Mouse (Mus musculus): ENCODE measurements around the gene Hoxa11. TPM values are rescaled to one million over a fixed set of nuclear protein-coding genes. Genes with fewer than 3 reads are reported as not detected.

The Hoxa11 gene
- polyA plus RNA-seq, 3 experiments from 2014 or later = not detected

DNA sequence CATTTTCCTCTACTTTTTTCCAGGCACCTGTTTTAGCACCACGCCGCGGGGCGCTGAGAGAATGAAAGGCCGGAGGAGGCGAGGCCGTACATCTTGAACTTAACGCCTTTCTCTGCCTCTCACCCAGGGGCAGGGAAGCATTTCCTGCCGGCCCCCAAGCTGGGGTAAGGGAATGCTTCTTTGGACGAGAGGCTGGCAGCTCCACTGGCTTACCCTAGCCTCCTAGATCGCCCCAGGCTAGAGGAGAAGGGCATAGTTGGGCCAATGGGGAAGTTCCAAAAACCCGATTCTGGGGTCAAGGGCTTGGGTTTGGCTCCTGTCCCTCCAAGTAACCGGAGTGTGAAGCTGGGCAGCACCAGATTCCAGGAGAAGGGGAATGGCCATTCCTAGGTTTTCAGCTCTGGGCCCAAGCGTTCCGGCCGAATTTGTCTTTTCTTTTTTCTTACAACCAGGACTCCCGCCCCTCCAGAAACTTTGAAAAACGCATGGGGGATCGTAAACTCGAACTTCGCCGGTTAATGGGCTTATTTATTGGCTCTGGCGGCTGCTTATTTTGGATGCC, 12.5 kb downstream of the Hoxa11 start:
- no peak for ATAC-seq

DNA sequence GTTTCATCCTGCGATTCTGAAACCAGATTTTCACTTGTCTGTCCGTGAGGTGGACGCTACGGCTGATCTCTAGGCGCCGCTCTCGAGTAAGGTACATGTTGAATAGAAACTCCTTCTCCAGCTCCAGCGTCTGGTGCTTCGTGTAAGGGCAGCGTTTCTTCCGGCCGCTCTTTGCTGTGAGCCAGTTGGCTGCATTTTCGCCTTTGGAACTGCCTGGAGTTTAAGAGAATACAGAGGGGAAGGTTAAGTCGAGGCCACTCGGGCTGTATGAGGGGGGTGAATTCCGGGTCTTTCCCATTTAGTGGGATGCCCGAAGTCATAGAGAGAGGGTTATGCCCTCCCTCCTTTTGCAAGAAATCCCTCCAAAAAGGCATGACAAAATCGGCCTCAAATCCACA, 13.0 kb downstream of the Hoxa11 start:
- ATAC-seq = no peak

DNA sequence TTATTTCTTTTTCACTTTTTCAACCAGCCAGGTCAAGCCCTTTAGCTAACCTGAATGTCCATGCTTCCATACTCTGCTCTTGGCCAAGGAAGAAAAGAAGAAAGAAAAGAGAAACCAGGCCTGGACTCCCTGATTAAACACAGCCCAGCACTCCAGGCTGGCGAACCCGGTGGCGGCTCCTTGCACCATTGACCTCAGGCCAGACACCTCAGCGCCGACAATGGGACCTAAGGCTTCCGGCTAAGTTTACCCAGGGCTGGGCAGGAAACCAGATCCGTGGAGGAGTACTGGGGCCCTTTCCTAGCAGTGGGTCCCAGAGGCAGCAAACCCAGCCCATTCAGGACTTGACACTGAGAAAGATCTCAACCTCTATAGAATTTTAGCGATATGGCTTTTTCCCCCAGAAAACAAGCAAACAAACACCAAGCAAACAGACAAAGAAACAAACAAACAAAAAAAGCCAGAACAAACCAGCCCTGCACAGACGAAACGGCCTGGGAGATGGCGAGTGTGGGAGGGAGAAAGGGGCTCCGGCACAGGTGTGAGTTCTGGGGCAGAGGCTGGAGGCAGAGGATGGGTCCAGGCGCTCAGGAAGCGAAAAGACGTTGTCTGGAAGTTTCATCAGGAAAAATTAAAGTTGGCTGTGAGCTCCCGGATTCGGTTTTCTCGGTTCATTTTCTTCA, 13.6 kb downstream of the Hoxa11 start:
- no peak for ATAC-seq

DNA sequence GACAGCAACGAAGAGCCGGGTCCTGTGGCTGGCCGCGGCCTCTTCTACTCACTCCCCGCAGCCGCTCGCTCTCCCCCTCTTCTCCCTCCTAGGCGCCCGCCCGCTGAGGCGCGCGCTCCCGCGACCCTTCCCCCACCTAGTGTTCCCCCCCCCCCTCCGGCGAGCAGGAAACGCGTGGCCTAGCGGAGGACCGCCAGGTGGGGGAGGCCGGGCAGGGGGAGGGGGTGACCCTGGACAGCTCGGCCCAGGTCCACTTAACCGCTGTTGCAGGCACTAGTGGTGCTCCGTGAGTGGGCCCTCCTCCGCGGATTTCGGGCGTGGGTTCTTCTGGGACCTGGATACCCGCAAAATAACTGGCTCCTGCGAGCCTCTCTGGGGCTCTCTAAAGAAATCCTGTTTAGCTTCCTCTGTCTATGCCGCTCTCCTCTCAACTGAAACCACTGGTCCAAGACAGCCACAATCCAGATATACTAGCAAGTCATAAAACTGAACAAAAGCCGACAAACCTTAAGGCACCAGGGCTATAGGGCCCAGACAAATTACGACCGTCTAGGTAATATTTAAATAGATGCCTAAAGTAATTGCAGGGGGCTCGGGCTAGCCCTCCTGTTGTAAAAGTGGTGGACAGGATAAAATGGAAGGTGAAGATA, 15.0 kb downstream of the Hoxa11 start, which contains the start of gene Hoxa9:
TSS of gene Hoxa9 (minus strand) at position 574 of the 650 bp plus-strand sequence.
- no peak for ATAC-seq

DNA sequence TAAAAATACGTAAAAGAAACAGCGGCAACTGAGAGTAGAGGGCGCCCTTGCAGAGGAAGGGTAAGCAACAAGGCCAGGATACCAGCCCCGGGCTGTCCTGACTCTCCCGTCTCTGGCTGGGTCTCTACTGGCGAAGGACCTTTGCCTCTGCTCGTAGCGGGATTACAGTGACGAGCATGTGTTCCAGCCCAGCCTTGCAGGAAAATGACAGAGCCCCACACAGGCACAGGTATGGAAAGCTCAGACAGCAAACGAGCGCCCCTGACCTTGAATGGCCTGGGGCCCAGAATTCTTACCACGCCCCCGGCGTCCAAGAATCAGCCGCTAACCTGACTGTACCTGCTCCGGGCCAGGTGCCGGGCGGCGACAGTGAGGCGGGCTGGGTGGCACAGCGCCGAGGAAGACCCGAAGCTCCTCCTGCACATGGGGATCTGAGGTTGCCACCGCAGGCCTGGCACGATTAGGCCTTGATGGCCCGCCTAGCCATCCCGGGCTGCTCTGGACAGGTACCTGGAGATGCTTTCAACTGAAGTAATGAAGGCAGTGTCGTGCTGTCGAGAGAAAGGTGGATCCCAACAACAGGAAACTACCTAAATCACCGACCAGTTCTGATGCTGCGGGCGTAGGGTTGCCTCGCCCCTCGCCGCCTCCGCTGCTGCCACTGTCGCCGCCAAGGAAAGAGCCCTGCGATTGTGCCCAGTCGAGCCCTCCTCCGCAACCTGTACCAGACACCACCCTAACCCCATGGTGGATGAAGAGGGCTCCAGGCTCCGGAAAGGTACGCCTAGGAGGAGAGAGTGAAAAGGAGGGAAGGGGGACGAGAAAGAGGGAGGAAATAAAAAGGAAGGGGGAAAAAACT, 15.8 kb downstream of the Hoxa11 start:
- peak; percentile 20 for ATAC-seq

DNA sequence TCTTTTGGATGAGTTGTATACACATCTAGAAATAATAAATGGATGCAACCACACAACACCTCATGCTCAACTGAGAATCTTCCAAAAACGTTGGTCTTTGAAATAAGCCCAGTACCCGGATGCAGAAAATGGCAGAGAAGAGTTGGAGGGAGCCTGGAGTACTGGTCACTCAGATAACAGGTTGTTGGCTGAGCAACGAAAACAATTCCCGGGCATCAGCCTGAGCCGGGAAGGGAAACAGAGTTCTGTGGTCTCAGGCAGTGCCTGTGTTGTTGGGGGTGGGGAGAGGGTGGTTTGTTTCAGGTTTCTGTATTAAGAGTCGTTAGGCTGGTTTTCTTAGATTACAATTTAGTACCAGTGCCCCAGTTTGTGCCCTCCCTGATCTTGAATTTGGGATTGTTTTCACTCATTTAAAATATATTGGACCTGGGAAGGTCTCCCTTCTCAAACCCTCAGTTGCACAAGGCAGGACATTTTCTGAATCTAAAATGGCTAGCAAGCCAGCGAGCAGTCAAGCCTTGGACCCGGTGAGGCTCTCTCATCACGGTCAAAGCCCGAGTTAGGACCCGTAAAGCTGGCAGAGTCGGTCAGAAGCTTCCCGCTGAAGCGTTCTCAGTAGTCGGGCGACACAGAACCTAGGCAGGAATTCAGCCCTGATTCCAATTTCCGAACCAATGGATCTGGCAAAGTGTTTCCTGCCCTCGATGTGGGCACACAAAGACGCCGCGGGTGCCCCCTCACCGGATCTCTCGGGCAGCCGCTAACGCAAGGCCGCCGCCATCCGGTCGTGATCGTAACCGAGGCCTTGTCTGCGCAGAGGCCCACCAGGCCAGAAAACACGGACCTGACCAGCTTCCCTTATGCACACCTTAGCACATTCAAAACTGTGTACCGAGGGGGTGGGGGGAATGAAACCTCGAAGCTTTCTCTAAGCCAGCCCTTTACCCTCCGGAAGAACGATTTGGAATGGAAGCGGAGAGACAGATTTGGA, 16.8 kb downstream of the Hoxa11 start:
- no peak for ATAC-seq

DNA sequence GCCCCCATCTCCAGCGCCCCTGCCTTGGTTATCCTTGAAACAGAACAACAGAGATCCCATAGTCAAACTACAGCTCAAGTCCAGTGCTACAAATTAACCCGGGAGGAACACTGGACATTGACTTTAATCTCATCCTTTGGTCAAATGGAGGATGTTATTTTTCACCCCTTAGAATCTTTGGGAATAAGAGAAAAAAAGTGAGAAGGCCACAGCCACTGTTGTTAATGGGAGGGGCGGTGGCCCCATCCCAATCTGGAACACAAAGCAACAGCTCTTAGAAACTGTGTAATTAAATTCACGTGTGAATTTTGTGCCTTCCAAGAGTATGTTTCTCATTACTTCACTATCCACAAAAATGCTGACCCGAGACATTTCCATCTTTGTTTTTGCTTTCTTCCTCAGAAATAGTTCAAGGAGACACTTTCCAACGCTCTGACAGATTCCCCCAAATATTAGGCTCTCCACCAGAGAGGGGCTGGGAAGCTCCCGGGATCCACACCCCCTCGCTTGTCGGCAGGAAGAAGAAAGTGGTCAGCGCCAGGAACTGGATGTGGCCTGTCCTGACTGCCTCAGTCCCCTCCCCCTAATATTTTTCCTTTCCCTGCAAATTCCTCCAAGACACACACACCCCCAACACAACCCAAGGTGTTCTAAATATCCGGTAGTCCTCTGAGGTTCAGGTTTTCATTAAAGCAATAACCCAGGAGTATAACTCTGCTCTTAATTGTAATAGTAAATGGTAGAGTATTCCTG, 18.0 kb downstream of the Hoxa11 start:
- no peak for ATAC-seq

DNA sequence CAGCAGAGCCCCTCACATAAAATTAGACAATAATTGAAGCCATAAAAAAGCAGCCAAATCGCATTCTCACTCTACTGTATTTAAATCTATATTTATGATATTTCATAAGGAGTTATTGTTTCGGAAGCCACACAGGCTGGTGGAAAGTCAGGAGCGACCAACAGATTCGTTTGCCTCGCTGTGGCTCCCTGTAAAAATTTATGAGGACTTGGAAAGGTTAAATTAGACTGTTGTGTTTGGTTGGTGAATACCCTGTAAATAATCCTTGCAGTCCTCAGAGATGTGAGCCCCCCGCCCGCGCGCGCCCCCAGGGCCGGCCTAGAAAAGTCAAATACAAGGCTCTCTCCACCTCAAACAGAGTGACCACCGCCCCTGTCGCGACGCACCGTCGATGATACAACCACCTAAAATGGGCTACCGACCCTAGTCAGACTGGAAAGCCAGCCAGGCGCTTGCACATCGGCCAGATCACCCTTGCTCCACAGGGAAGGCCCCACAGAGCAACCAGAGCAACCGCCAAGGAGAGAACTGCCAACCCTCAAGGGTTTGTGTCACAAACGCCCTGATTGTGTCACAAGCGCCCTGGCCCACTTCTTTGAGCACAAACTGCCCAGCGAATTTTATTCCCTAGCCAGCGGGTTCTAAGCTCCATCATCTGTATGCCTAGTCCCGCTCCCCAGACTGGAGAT, 18.9 kb downstream of the Hoxa11 start:
- no peak for ATAC-seq

DNA sequence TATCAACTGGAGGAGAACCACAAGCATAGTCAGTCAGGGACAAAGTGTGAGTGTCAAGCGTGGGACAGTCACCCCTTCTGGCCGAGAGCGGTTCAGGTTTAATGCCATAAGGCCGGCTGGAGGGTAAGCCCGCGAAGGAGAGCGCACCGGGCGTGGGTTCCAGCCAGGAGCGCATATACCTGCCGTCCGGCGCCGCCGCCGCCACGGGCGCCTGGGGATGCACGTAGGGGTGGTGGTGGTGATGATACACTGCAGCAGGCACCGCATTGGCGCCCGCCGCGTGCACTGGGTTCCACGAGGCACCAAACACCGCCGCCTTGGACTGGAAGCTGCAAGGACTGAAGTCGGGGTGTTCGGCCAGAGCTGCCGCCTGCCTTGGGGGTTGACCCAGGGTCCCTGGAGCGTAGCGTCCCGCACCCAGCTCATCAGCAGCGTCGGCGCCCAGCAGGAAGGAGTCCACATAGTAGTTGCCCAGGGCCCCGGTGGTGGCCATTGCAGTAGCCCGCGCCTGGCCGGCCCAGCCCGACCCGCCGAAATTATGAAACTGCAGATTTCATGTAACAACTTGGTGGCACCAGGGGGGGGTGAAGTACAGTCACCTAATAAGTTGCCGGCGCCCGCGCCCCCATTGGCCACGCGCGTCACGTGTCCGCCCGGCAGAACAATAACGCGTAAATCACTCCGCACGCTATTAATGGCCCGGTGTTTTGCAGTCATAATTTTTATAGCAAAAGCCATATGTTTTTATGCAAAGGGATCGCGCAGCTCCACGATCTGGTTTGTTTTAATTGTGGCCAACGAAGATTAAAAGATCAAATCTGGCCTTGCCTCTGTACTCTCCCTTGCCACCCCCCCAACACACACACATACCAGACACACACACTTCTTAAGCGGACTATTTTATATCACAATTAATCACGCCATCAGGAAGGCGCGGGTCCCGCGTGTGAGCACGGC, 19.7 kb downstream of the Hoxa11 start:
- ATAC-seq = no peak

DNA sequence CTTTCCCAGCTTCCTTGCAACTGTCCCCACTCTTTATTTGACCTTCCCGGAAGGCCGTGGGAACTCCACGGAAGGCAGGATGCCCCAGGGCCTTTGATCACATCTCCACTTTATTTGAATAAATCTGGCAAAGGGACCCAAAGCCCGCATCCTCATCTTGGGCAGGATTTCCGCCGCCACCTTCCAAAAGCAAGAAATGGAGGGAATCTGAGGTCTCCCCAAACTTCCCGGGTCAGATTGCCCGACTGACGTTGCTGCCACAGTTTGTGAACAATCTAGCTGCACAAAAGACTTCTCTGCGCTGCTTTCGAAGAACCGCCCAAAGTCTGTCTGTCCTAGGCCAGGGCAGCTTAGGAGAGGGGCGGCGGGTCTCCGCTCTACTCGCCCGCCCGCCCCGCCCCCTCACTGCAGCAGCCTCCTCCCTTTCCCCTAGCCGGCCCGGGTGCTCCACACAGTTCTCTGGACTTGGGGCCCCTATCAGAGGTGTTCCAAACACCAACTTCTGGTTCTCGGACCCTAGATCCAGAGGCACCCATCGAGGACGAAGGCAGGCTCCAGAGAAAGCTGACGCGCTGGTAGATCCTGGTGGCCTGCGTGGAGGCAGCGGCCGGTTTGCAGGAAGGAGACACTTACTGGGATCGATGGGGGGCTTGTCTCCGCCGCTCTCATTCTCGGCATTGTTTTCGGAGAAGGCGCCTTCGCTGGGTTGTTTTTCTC, 20.6 kb downstream of the Hoxa11 start:
- ATAC-seq = no peak

DNA sequence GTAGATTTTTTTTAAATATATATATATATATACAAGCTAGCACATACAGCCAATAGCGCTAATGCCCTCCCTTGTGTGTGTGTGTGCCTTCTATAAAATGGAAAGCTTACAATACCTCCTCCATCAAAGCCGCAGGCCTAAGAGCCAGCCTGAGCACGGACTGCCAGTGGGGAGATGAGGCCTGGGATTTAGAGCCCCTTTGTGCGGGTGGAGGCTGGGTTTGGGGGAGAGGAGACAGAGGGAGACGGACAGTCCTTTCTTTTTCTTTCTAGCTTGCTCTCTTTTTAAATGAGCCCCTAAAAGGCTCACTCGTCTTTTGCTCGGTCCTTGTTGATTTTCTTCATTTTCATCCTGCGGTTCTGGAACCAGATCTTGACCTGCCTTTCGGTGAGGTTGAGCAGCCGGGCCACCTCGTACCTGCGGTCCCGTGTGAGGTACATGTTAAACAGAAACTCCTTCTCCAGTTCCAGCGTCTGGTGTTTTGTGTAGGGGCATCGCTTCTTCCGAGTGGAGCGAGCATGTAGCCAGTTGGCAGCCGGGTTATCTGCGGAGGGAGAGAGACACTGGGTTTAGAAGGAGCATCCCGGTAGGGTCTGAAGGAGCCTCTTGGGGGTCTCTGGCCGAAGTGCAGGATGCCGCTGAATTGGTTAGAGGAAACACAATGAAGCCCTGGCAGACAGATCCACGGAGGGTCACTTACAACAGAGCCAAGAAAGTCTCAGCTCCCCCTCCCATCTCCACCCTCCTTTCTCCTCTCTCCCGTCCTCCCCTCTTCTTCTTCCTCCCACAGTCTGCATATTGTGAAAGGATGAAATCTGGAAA, 21.5 kb downstream of the Hoxa11 start:
- no peak for ATAC-seq

DNA sequence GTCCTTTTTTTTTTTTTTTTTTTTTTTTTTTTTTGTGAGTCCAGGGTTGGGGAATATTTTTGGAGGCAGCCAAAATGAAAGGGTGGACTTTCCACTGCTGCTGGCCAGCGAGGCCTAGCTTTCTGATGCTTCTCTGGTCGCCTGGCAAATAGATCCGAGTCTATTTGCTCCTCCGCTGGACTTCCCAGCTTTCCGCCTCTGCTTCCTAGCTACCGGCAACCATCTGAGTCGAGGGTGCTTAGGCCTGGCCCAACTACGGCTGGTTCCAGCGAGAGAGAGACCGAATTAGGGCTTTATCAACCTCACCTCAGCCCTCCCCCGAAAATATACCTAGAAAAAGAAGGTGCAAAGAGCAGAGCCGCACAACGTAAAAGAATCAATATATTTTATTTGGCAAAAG, 22.9 kb downstream of the Hoxa11 start:
- no peak for ATAC-seq

DNA sequence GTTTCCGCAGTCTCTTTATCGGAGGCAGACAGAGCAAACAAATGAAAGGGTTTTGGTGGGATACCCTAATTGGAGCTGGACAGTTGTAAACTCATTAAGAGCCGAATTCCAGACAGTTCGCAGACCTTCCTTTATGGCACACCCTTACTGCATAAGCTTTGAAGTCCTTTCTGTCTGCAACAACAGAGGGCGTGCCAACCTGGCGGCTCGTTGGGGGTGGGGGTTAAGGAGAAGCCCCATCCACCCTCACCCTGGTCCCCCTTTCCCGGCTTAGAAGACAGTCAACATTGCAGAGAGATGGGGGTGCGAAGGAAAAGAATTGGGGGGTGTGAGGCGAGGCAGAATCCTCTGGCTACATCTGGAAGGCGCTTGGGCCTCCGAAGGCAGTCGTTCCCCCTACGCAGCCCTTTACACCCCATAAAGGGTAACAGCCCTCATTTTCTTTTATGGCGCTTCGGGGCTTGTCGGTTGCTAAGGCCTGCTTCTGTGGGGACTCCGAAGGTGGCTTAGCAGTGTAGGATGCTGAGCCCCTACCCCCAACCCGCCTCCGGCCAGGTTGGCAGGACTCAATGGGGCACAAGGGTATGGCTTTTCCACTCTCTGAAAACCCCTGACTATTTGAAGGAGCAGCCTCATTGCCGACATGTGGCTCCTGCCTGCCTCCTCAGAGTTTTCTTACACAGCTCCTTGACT, 23.5 kb downstream of the Hoxa11 start:
- no peak for ATAC-seq

DNA sequence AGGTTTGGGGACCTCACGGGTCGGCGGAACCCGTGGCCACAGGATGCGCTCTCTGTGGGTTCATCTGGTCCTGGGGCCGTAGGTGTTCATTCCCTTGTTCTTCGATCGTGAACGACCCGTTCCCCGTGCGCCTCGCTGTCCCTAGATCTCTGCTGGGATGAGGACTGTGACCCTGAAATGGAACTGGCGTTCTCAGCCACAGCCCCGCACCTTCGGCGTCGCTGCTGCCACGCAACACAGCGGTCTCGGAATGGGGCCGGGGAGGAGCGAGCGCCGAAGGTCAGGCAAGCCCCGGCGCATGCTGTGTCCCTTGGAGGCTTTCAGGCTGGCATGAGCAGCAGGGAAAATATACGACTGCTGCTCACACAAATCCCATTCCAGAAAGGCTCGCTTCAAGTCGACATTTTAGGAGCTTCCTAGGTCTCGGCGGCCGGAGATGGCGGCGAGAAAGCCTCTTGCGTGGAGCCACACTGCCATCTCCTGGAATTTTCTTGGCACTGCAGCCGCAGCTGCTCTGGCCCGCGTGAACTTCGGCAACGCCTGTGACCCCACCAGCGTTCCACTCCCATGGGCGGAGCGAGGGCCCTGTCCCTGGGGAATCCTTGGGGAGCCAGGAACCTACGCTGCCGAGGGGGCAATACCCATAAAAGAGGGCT, 24.1 kb downstream of the Hoxa11 start, which contains the start of gene Hoxa7:
TSS of gene Hoxa7 (minus strand) at position 518 of the 656 bp plus-strand sequence.
- ATAC-seq = peak; percentile 66

DNA sequence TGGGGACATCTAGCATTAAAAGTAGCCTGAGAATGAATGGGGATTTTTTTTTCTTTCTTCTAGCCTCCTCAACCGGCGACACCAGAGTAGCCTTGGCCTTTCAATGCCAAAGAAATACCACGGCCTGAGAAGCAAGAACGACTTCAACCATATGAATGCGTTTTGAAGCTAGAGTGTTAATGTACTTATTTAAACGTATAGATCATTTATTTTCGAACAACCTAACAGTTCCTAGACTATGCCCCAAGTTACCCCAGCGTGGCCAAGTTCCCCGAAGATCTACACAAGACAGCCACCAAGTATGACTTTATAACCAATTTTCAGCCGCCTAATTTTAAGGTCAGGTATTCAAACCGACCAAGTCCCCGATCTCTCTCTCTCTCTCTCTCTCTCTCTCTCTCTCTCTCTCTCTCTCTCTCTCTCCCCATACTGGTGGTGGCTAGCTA, 24.7 kb downstream of the Hoxa11 start:
- no peak for ATAC-seq
